Mouse (Mus musculus) C2C12 (cell line): ENCODE measurements around the gene Maip1. TPM values are rescaled to one million over a fixed set of nuclear protein-coding genes. Genes with fewer than 3 reads are reported as not detected.
A peak's percentile ranks its signal among the peaks of the same experiment; 100 is the strongest.

Experiments used
- H3K27me3 ChIP-seq: one replicate; pipeline ENCODE4 v1.6.1; 2011; ENCODE audit not compliant: control insufficient read depth, insufficient read depth, insufficient read length
- H3K36me3 ChIP-seq: one replicate; pipeline ENCODE4 v1.6.1; 2011; ENCODE audit not compliant: control insufficient read depth, insufficient read depth
- H3K4me3 ChIP-seq: one replicate; pipeline ENCODE4 v1.5.1; 2011; ENCODE audit warnings: mild to moderate bottlenecking, control low read depth; ENCODE audit not compliant: poor library complexity, insufficient read depth, severe bottlenecking
- H3K79me2 ChIP-seq: one replicate; pipeline ENCODE4 v1.6.1; 2011; ENCODE audit not compliant: control insufficient read depth, insufficient read depth
- H3K79me3 ChIP-seq: one replicate; pipeline ENCODE4 v1.6.1; 2011; ENCODE audit warnings: low read depth, control low read depth
- H3ac ChIP-seq: one replicate; pipeline ENCODE3; 2011; ENCODE audit warnings: low read depth; ENCODE audit not compliant: control insufficient read depth, insufficient read length
- CEBPB ChIP-seq: IDR thresholded peaks from one replicate; pipeline ENCODE4 v1.6.1; 2011; ENCODE audit warnings: low read depth, mild to moderate bottlenecking, control low read depth, moderate library complexity
- CTCF ChIP-seq: IDR thresholded peaks from one replicate; pipeline ENCODE4 v1.5.1; 2011; ENCODE audit not compliant: control insufficient read depth, insufficient read depth, insufficient read length
- FOSL1 ChIP-seq: IDR thresholded peaks from one replicate; pipeline ENCODE4 v1.8.0; 2011; ENCODE audit warnings: mild to moderate bottlenecking, low read length; ENCODE audit not compliant: poor library complexity, insufficient read depth, severe bottlenecking
- MAX ChIP-seq: IDR thresholded peaks from one replicate; pipeline ENCODE4 v1.6.1; 2011; ENCODE audit warnings: mild to moderate bottlenecking, control low read depth
- MYOD1 ChIP-seq: IDR thresholded peaks from one replicate; pipeline ENCODE4 v1.6.1; 2011; ENCODE audit warnings: low read depth; ENCODE audit not compliant: control insufficient read depth, insufficient read length
- MYOG ChIP-seq: IDR thresholded peaks from one replicate; pipeline ENCODE4 v1.6.1; 2011; ENCODE audit not compliant: control insufficient read depth, insufficient read length; ENCODE audit errors: extremely low read depth
- USF1 ChIP-seq: IDR thresholded peaks from one replicate; pipeline ENCODE4 v1.6.1; 2011; ENCODE audit warnings: low read depth, mild to moderate bottlenecking, control low read depth, moderate library complexity
- polyA plus RNA-seq: library from polyadenylated mRNA; unstranded; fragments of >200 nt; fragmentation: generic; extraction: Trizol; gene quantifications from one replicate; pipeline ENCODE4 v1.2.1, GENCODE M21; 2012; ENCODE audit warnings: missing spikeins

Gene Maip1
- polyA plus RNA-seq, 1 experiment = 6.8 TPM

GRCm38 (mm10) chr1:57375276-57375675 is 30.9 kb upstream of the Maip1 start:
- Histone ChIP-seq H3K27me3 (no peaks in the 10 kb centered on the region), H3K79me3 (peaks cover 9% of the 10 kb centered on the region), H3K4me3 (no peak overlapping the region), H3K79me2 (peaks cover 21% of the 10 kb centered on the region), H3ac (no peak overlapping the region), H3K36me3 (no peaks in the 10 kb centered on the region)
- TF ChIP-seq CTCF (no peak), CEBPB (no peak), FOSL1 (no peak), USF1 (no peak), MAX (no peak), MYOD1 (no peak), MYOG (no peak)

GRCm38 (mm10) chr1:57376806-57377205 is 29.3 kb upstream of the Maip1 start:
- no peaks in the 10 kb centered on the region for H3K27me3 ChIP-seq
- H3K36me3 ChIP-seq = no peaks in the 10 kb centered on the region

GRCm38 (mm10) chr1:57377376-57378341 is 28.5 kb upstream of the Maip1 start, which contains the start of gene 1700066M21Rik:
1700066M21Rik (plus strand) TSS chr1:57377620.
- Histone ChIP-seq H3ac (peak within 1 kb of the TSS; percentile 89), H3K79me2 (peaks cover 21% of the 10 kb centered on the region), H3K36me3 (no peaks in the 10 kb centered on the region), H3K4me3 (peak within 1 kb of the TSS; percentile 72), H3K27me3 (no peaks in the 10 kb centered on the region), H3K79me3 (peaks cover 9% of the 10 kb centered on the region)
- TF ChIP-seq MAX (peak; percentile 11), FOSL1 (no peak)

More at GRCm38 (mm10) chr1:57376806-57377205, 29.3 kb upstream of the Maip1 start:
- Histone ChIP-seq H3K79me3 (peaks cover 9% of the 10 kb centered on the region), H3ac (no peak overlapping the region), H3K79me2 (peaks cover 21% of the 10 kb centered on the region), H3K4me3 (peak overlapping the region; percentile 72)
- TF ChIP-seq USF1 = no peak
- TF ChIP-seq MYOG = no peak
- no peak for TF ChIP-seq CTCF
- TF ChIP-seq CEBPB = no peak
- no peak for TF ChIP-seq FOSL1
- TF ChIP-seq MYOD1 = no peak
- TF ChIP-seq MAX = no peak

GRCm38 (mm10) chr1:57386519-57386918 is 19.6 kb upstream of the Maip1 start:
- Histone ChIP-seq H3K27me3 (no peaks in the 10 kb centered on the region), H3K4me3 (no peak overlapping the region), H3ac (no peak overlapping the region), H3K79me2 (no peaks in the 10 kb centered on the region), H3K79me3 (peaks cover 2% of the 10 kb centered on the region), H3K36me3 (peaks cover 50% of the 10 kb centered on the region)
- TF ChIP-seq MYOG = no peak
- no peak for TF ChIP-seq CTCF
- no peak for TF ChIP-seq FOSL1
- no peak for TF ChIP-seq MAX
- TF ChIP-seq USF1 = no peak
- no peak for TF ChIP-seq CEBPB
- TF ChIP-seq MYOD1 = no peak

- Histone ChIP-seq H3K4me3 (no peak overlapping the region), H3K79me2 (no peaks in the 10 kb centered on the region), H3K79me3 (peaks cover 2% of the 10 kb centered on the region), H3K36me3 (peaks cover 62% of the 10 kb centered on the region), H3ac (no peak overlapping the region), H3K27me3 (no peaks in the 10 kb centered on the region)
- TF ChIP-seq MYOG (no peak), USF1 (peak; percentile 15), MYOD1 (peak; percentile 98), CEBPB (no peak), CTCF (no peak), MAX (no peak), FOSL1 (no peak)
Observed at GRCm38 (mm10) chr1:57387876-57388275, 18.3 kb upstream of the Maip1 start.

- TF ChIP-seq MYOG = no peak
- no peak for TF ChIP-seq CEBPB
- no peak for TF ChIP-seq USF1
- TF ChIP-seq MYOD1 = no peak
- no peak for TF ChIP-seq CTCF
- no peak for TF ChIP-seq MAX
- no peak for TF ChIP-seq FOSL1
- Histone ChIP-seq H3K36me3 (peaks cover 69% of the 10 kb centered on the region), H3K4me3 (no peak overlapping the region), H3K27me3 (no peaks in the 10 kb centered on the region), H3K79me2 (no peaks in the 10 kb centered on the region), H3ac (no peak overlapping the region), H3K79me3 (peaks cover 2% of the 10 kb centered on the region)
Observed at GRCm38 (mm10) chr1:57388402-57389155, 17.5 kb upstream of the Maip1 start.
